Mouse (Mus musculus) cerebellum, adult 8-10 months (tissue): Measurements from ENCODE around the gene B3galt1.

ENCODE experiments used
- DNase-seq: peaks from one replicate; pipeline ENCODE4 v3.0.0; 2022

B3galt1 gene

GRCm38 (mm10) chr2:67751585-67751984 is 185.9 kb downstream of the B3galt1 start:
- no peak for DNase-seq

DNA sequence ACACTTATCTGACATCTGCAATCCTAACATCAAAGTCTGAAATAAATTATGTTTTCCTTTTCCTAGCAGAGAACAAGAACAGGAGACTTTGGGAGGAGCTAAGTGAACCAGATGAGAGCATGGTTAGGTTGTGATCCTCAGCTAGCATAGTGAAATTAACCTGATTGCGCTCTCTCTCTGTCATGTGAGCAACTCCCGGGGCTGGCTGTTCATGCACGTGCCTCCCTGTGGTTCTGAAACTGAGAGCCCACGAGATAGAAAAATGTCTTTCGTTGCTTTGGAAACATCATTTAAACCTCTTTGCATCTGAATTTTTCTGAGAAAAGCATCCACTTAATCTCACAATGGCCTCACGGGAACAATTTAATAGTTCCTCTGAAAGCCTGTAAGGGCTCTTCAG is 190.8 kb downstream of the B3galt1 start:
- no peak for DNase-seq

DNA sequence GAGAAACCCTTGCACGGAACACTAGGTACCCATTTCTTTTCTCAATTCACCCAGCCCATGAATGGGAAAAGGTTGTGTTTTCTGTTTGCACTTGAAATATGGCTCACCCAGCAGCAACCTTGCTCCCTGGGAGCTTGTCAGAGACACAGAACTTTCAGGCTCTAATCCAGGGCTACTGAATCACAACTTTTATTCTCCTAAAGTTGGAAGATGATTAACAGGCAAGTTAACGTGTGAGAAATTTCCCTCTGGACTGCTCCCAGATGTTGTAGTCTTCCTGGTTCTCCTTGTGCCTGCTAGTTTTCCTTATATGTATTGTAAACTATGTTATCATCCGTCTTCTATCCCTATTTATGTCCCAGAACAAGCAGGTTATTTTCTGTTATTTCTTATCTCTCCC is 221.9 kb downstream of the B3galt1 start:
- DNase-seq = no peak

DNA sequence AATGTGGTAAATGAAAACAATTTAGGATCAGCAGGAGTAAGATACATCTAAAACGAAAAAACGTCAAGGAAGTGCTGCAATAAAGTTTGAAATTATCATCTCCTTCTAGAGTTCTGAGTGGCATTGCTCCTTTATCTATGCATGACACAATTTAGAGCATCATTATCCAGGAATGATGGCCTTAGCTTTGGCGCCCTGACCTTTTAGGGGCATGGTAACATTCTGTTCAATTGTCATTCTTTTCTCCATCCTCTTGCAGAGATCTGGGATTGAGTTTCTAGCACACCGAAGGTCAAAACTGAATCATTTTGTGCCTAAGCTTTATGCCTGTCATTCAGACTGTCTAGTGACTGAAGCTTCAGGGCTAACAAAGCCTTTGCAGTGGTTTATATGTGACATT is 231.9 kb downstream of the B3galt1 start:
- DNase-seq = no peak

- DNase-seq = no peak
Measured at GRCm38 (mm10) chr2:67799981-67800380, 234.3 kb downstream of the B3galt1 start.

DNA sequence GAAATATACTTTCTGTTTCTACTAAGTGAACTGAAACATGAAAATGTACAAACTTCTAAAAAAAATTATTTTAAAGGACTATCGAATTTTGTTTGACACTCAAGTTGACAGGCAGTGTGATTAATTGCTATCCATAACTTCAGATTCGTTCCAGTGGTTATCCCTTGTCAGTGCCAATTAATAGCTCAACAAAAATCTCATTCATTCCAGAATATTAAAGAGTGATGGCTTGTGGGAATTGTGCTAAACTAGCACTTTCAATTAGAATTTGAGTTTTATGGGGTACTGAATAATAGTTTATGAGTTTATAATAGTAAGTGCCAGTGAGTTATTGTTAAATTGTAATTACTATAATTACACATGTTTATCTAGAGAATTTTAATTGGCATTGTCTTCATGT is 250.5 kb downstream of the B3galt1 start:
- DNase-seq = no peak

- no peak for DNase-seq
Measured at GRCm38 (mm10) chr2:67818014-67818413, 252.3 kb downstream of the B3galt1 start.

DNA sequence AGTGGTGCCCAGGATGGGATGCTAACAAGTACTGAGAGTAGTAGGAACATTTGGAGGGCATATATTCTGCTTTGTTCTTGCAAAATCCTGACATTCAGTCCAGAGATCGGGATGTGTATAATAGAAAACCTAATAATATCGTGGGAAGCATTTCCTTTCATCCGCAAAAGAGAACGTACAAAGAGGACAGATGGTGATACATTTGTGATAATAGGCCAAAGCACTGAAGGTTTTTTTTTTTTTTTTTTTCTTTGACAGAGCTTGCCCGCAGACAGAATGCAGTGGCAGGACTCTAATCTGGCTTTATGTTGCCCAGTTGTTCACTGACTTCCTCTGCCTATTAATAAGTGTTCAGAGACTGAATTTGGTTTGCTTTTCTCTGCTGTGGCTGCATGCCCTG is 256.7 kb downstream of the B3galt1 start:
- DNase-seq = no peak

DNA sequence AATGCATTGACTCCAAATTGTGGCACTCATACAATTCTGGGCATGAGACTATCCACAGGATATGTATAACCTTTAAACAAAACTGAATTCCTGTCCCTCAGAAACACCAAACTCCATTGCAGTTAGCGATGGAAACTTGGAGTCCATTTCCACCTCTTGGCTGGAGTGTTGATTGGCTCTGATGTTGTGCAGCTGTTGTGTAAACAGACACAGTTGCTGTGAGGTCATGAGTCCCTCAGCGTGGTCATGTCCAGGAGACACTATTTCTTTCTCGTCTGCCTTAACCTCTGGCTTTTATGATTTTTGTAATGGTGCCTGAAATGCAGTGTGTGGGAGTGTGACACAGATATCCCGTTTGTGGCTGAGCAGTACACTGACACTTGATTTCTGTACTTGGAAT is 262.0 kb downstream of the B3galt1 start:
- DNase-seq = no peak

DNA sequence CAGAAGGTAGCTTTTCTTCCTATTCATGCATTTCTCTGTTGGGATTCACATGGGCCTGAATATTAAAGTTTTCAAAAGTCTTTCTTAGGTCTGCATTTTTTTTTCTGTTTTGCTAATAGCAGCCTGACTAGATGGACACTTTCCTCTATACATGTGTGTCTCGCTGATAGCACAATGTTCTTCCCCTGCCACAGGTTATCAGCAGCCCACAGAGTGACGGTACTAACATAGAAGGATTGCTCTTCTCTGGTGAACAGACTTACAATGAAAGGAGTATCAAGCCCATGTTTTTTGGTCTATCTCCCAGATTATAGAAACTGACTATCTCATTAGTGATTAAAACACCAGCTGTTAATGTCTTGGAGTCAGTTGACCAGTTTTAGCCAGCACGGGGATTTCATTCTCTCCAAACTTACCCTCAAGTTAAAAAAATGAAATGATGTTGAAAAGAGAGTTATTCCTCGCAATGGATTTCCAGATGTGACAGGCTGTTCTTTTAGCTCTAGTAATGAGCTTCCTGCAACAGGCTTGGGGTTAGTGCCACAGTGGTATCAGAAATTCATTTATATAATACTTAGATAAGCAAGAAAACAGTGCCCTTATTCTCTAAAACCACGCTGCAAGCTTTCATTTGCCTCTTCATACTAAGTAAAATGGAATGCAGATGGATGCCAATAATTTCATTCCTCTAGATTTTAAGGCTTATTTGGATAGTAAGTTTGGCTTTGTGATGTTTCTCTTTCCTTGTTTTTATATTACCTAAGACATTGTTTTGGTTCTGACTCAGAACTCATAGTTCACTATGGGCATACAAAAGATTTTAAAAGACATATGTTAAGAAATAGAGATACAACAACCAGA is 263.6 kb downstream of the B3galt1 start:
- no peak for DNase-seq

- no peak for DNase-seq
Measured at GRCm38 (mm10) chr2:67847806-67848205, 282.1 kb downstream of the B3galt1 start.

- no peak for DNase-seq
Measured at GRCm38 (mm10) chr2:67850725-67851124, 285.1 kb downstream of the B3galt1 start.

DNA sequence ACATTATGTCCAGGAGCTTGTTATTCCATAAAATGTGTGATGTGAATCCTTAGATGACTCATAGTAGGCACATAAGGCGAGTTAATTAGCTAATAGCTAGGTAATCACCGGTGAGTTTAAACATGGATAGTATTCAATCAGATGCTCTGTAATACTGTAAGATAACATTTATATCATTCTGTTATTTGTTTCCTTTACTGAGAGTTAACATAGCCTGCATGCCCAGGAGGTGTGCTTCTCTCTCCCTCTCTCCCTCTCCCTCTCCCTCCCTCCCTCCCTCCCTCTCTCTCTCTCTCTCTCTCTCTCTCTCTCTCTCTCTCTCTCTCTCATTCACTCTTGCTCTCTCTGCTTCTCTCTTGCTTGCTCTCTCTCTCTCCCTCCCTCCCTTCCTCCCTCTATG is 292.7 kb downstream of the B3galt1 start:
- DNase-seq = no peak

GRCm38 (mm10) chr2:67859004-67859403 is 293.3 kb downstream of the B3galt1 start:
- no peak for DNase-seq

DNA sequence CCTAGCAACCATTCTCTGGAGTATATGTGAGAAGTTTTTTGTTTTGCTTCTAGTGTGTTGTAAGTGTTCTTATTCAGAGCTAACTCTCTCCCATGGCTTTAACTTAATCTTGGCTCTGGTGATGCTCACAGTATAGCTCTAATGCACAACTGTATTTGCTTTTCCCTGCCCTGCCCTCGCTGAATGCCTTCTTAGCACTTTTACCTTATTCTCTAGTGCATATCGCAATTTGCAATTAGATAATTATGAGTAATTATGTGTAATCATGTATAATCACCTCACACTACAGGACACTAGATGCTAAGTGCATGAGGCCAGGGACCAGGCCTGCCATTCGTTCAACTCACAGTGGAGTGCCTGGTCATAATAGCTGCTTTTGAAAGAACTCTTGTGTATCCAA is 307.7 kb downstream of the B3galt1 start:
- DNase-seq = no peak

DNA sequence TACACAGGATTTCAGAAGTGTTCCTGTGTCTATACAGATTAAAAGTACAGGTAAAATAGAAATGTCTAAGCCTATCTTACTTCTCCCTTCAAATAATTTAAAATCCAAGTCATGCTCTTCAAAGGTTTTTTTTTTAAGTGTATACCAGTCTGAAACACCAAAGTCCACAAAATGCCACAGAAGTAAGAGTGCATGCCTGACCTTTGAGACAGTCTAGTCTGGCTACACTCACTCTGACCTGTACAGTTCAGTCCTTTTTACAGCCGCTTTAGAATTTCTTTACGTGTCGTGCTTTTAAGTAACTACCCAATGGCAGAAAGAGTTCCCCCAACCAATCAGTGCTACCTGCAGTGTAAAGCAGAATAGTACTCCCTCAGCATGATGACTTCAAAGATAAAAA is 314.2 kb downstream of the B3galt1 start:
- no peak for DNase-seq

DNA sequence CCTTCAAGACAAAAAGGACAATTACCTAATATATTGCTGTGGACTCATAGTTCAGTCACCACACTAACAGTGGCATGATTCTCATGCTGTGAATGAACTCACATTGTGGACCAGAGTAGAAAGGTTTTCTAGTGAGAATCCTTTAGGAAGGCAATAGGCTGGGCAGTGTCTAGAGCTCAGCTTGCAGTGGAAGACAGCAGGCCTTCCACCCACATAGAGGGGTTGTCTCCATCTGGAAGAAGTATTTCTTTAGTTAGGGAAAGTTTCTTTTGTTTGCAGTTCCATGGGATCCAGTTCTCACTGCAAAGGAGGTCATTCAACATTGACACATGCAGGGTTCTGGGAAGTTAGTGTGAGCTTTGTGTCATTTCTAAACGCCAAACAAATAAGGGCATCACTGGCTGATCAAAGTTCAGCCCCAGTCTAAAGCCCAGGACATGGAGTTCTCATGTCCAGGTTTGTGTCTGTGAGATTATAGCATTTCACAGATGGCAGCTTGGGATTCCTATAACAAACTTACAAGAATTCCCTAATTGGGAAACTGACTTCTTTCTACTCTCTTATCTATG is 316.1 kb downstream of the B3galt1 start:
- no peak for DNase-seq

DNA sequence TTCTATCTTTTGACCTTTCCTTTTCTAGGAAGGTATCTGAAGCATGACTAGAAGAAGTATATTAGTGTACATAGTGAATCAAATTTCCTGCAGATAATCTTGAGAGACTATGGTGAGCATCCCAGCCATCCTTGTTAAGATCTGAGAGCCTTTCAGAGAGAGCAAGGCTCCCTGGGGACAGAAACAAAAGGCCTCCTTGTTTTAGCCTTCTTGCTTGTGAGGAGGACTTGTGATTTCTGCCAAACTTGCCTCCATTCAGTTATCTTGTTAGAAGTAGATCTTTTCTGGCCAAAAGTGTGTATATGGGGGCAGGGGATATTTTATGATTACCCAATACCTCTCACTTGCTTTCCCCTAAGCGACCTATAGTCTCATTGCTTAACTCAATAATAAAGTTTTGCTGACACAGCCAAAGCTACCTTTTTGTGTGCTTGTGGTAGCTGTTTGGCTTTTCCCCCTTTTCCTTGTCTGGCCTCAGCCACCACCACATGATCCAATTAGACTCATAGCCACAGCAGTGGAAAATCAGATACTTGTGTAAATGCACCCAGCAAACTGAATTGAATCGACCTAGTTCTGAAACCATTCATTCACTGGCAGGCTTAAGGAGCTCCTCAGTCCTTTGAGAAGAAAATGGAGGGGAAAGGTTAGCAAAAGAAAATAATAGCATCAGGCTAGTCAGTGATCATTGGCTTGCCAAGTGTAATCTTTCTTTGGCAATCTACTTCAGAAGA is 332.5 kb downstream of the B3galt1 start:
- DNase-seq = no peak

DNA sequence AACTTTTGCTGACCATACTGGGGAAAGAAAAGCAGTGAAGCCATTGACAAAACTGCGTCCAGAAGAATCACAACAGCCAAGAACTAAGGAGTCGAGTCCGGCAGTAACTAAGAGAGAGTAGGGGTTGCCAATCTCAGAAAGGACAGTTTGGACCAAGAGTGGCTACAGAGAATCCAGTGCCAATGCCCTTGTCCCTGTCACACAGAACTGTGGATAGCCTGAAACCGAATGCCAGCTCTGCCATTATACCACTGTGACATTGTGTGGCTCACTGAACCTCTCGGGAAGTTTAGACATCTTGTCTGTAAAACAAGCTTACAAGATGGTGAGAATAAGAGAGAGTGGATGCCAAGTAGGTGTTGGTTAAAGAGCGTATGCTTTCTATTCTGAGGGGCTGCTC is 335.9 kb downstream of the B3galt1 start:
- DNase-seq = no peak

DNA sequence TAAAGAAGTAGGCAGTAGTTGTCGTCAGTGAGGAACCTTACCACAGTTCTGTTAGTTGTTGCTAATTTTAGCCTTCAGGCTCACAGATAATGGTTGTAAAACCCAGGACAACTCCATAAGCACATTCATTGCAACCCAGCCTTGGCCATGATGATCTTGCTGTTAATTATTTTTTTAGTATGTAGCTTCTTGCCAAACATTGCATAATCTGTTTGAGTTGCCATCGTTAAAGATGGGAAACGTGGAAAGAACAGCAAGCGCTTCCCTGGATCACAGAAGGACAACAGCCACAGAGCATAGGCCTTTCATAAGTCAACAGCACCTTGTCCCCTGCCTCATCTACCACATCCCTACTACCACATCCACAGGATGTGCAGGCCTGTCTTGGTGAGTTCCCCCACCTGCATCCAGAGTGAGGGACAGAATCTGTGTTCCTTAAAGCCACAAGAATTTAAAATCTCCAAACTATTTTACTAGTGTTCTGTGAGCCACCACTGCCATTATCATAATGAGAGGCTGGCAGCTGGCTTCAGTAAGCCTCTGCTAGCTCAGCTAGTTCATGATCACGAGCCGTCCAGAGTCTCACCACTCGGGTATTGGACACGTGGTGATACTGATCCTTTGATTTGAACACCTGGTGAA is 337.1 kb downstream of the B3galt1 start:
- DNase-seq = no peak

DNA sequence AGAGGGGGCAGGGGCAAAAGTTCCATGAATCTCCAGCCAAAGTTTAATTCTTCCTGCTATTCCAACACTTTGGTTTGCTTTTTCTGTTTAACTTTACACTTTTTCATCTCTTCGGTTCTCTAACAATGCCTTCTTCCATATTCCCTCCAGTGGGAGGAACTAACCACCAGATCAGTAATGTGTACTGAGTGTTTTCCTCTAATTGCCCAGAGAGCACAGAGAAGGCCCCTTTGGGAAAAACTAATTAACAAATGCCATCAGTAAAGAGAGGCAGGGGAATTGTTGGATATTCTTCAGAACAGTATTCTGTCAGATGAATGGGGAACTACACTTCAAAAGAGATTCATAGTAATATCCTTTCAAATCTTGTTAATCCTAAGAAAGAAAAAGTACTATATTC is 338.1 kb downstream of the B3galt1 start:
- DNase-seq = no peak

DNA sequence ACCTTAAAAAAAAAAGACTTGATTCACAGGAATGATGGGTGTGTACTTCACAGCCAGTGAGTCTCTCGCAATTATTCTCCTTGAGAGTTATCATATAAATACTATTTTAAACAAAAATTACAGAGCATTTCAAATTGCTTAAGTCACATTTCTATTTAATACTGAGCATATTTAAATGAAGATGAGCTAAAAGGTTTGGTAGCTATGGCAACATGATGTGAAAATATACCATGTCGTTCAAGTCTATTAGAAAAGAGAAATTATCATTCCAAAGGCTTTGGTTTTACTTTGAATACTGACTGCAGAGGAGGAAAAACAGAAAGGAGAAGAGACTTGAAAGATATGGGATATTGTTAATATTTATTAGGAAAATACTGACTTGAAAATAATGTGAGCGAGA is 366.3 kb downstream of the B3galt1 start:
- DNase-seq = no peak

DNA sequence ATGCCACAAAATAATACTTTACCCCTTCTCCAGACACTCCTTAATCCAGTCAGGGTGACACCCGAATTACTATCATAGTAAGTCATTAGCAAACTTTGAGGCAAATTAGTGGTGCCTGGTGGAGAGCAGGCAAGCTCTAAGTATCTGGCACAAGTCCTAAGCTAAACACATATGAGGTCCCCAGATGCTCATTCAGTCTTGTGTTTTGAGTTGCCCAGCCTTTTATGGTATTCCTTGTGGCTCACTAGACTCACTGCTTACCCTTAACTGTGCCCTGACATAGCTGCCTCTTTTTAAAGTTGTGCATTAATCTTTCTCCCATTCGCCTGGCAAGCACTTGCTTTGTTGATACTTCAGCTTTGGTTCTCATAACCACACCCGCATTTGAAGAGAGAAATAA is 382.7 kb downstream of the B3galt1 start:
- no peak for DNase-seq

DNA sequence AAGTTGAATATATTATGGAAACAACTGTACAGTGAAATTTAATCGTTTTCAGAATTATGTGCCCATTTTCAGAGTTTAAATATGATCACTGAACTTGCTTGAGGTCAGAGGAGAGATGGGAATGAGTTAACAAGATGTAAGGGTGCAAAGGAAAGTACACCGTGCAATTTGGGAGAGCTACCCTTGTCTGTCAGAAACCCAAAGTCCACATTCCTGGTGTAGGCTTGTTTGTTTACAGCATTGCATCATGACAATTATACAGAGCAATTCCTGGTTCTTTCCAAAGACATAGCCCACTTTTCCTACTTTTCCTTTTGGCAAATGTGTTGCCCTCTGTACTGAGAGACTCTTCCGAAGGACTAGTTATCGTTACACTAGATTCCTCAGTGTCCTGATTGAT is 390.5 kb downstream of the B3galt1 start:
- no peak for DNase-seq
